Mouse (Mus musculus) left cerebral cortex, postnatal 4 days (tissue): ENCODE data around the gene Sipa1l1. TPM values are rescaled to one million over a fixed set of nuclear protein-coding genes. Genes with fewer than 3 reads are reported as not detected.

Source experiments
- DNase-seq: peaks from one replicate; pipeline ENCODE4 v3.0.0-alpha.2; 2022
- intact Hi-C: fragments of 180-260 bp; cut with DNase I; formaldehyde crosslinking; loops from one replicate; pipeline ENCODE4 v1.15.1; 2025
- total RNA-seq, 2 experiments: library from RNA; stranded (reverse); gene quantifications; 2 replicates each; pipeline ENCODE4 v1.2.3; 2021

Sipa1l1 gene
- total RNA-seq, 2 experiments from 2014 or later: 76.5 to 80.0 TPM

- intact Hi-C loops: no loop called here
- no peak for DNase-seq
These were observed 196.3 kb downstream of the Sipa1l1 start for GRCm38 (mm10) chr12:82365276-82365875.

GRCm38 (mm10) chr12:82366754-82367153 lies 197.6 kb downstream of the Sipa1l1 start:
- DNase-seq: no peak
- intact Hi-C loops: no loop called here

GRCm38 (mm10) chr12:82367345-82367744 lies 198.2 kb downstream of the Sipa1l1 start:
- no peak for DNase-seq
- intact Hi-C loops: no loop called here

- peak; percentile 10 for DNase-seq
- intact Hi-C loops: no loop called here
These were observed 198.9 kb downstream of the Sipa1l1 start for GRCm38 (mm10) chr12:82367986-82368385.

- no peak for DNase-seq
- intact Hi-C loops: no loop called here
These were observed 200.5 kb downstream of the Sipa1l1 start for GRCm38 (mm10) chr12:82369402-82370160.

- intact Hi-C loops: no loop called here
- no peak for DNase-seq
These were observed 202.1 kb downstream of the Sipa1l1 start for GRCm38 (mm10) chr12:82371266-82371665.

- intact Hi-C loops: no loop called here
- no peak for DNase-seq
These were observed 204.9 kb downstream of the Sipa1l1 start for GRCm38 (mm10) chr12:82374020-82374419.

GRCm38 (mm10) chr12:82382932-82383331 lies 213.8 kb downstream of the Sipa1l1 start:
- intact Hi-C loops: no loop called here
- no peak for DNase-seq

GRCm38 (mm10) chr12:82384719-82385118 lies 215.6 kb downstream of the Sipa1l1 start:
- no peak for DNase-seq
- intact Hi-C loops: no loop called here

- DNase-seq: no peak
- intact Hi-C loops: no loop called here
These were observed 217.9 kb downstream of the Sipa1l1 start for GRCm38 (mm10) chr12:82387042-82387441.

GRCm38 (mm10) chr12:82387647-82388046 lies 218.5 kb downstream of the Sipa1l1 start:
- intact Hi-C loops: no loop called here
- no peak for DNase-seq

GRCm38 (mm10) chr12:82388144-82388543 lies 219.0 kb downstream of the Sipa1l1 start:
- DNase-seq: no peak
- intact Hi-C loops: no loop called here

GRCm38 (mm10) chr12:82394118-82394861 lies 225.2 kb downstream of the Sipa1l1 start:
- intact Hi-C loops: no loop called here
- DNase-seq: no peak

- no peak for DNase-seq
- intact Hi-C loops: no loop called here
These were observed 226.1 kb downstream of the Sipa1l1 start for GRCm38 (mm10) chr12:82395194-82395593.

- intact Hi-C loops: no loop called here
- DNase-seq: no peak
These were observed 228.1 kb downstream of the Sipa1l1 start for GRCm38 (mm10) chr12:82397193-82397592.

GRCm38 (mm10) chr12:82397751-82398150 lies 228.6 kb downstream of the Sipa1l1 start:
- peak; percentile 46 for DNase-seq
- intact Hi-C loops: no loop called here

GRCm38 (mm10) chr12:82398926-82399325 lies 229.8 kb downstream of the Sipa1l1 start:
- DNase-seq: no peak
- intact Hi-C loops: no loop called here

GRCm38 (mm10) chr12:82399971-82400720 lies 231.0 kb downstream of the Sipa1l1 start:
- DNase-seq: no peak
- intact Hi-C loops: no loop called here

- no peak for DNase-seq
- intact Hi-C loops: no loop called here
These were observed 231.7 kb downstream of the Sipa1l1 start for GRCm38 (mm10) chr12:82400783-82401182.

GRCm38 (mm10) chr12:82401440-82401839 lies 232.3 kb downstream of the Sipa1l1 start:
- DNase-seq: no peak
- intact Hi-C loops: no loop called here

GRCm38 (mm10) chr12:82402635-82403034 lies 233.5 kb downstream of the Sipa1l1 start:
- no peak for DNase-seq
- intact Hi-C loops: no loop called here
